Mouse (Mus musculus): ENCODE measurements around the gene Ide. TPM values are rescaled to one million over a fixed set of nuclear protein-coding genes. Genes with fewer than 3 reads are reported as not detected.

Ide gene
- polyA plus RNA-seq, 1 experiment from 2014 or later, result 16.5 TPM

GRCm38 (mm10) chr19:37360044-37360443 is 22.4 kb upstream of the Ide start:
- TF ChIP-seq EP300 (IDR thresholded peaks at IDR 0.05; ENCODE audit: low read depth) (no peak), CTCF (IDR thresholded peaks at IDR 0.05; ENCODE audit: low read depth) (no peak)
- Histone ChIP-seq H3K36me3 (replicated peaks; ENCODE audit: insufficient read depth, low read length) (no peaks in the 10 kb centered on the region), H3K4me1 (ENCODE audit: insufficient read depth) (no peaks in the 10 kb centered on the region), H3K27me3 (ENCODE audit: insufficient read depth, low read length) (no peaks in the 10 kb centered on the region), H3K4me3 (ENCODE audit: low read depth, low read length) (no peak overlapping the region), H3K9me3 (ENCODE audit: low read length) (no peaks in the 10 kb centered on the region), H3K4me2 (ENCODE audit: low read depth, low read length) (no peak overlapping the region), H3K27ac (ENCODE audit: low read depth) (no peak overlapping the region), H3K9ac (replicated peaks) (no peak overlapping the region)
- DNase-seq (no peak), ATAC-seq (no peak)
- 35% methylated on average over 5 of the region's 5 CpGs for WGBS (ENCODE audit: insufficient replicate concordance)

- H3K4me1 ChIP-seq (ENCODE audit: insufficient read depth), result no peaks in the 10 kb centered on the region
- H3K4me3 ChIP-seq (ENCODE audit: low read depth, low read length), result no peak overlapping the region
- no peak overlapping the region for H3K9ac ChIP-seq (replicated peaks)
- no peak overlapping the region for H3K4me2 ChIP-seq (ENCODE audit: low read depth, low read length)
- no peak overlapping the region for H3K27ac ChIP-seq (ENCODE audit: low read depth)
- H3K27me3 ChIP-seq (ENCODE audit: insufficient read depth, low read length), result no peaks in the 10 kb centered on the region
- no peaks in the 10 kb centered on the region for H3K9me3 ChIP-seq (ENCODE audit: low read length)
- H3K36me3 ChIP-seq (replicated peaks; ENCODE audit: insufficient read depth, low read length), result no peaks in the 10 kb centered on the region
- 84% methylated on average over 6 of the region's 6 CpGs for WGBS (ENCODE audit: insufficient replicate concordance)
- TF ChIP-seq EP300 (IDR thresholded peaks at IDR 0.05; ENCODE audit: low read depth) (no peak), CTCF (IDR thresholded peaks at IDR 0.05; ENCODE audit: low read depth) (no peak)
- ATAC-seq, result no peak
- no peak for DNase-seq
Observed at GRCm38 (mm10) chr19:37353331-37353730, 15.7 kb upstream of the Ide start.

- H3K9me3 ChIP-seq (ENCODE audit: low read length), result no peaks in the 10 kb centered on the region
- no peak overlapping the region for H3K27ac ChIP-seq (ENCODE audit: low read depth)
- ATAC-seq (no peak), DNase-seq (no peak)
- WGBS (ENCODE audit: insufficient replicate concordance), result 88% methylated on average over 3 of the region's 3 CpGs
- H3K4me2 ChIP-seq (ENCODE audit: low read depth, low read length), result no peak overlapping the region
- no peaks in the 10 kb centered on the region for H3K4me1 ChIP-seq (ENCODE audit: insufficient read depth)
- no peaks in the 10 kb centered on the region for H3K27me3 ChIP-seq (ENCODE audit: insufficient read depth, low read length)
- H3K4me3 ChIP-seq (ENCODE audit: low read depth, low read length), result no peak overlapping the region
- no peak overlapping the region for H3K9ac ChIP-seq (replicated peaks)
- TF ChIP-seq EP300 (IDR thresholded peaks at IDR 0.05; ENCODE audit: low read depth) (no peak), CTCF (IDR thresholded peaks at IDR 0.05; ENCODE audit: low read depth) (no peak)
- H3K36me3 ChIP-seq (replicated peaks; ENCODE audit: insufficient read depth, low read length), result no peaks in the 10 kb centered on the region
Observed at GRCm38 (mm10) chr19:37352756-37353155, 15.1 kb upstream of the Ide start.

- Histone ChIP-seq H3K27ac (ENCODE audit: low read depth) (no peak overlapping the region), H3K4me2 (ENCODE audit: low read depth, low read length) (no peak overlapping the region), H3K9ac (replicated peaks) (no peak overlapping the region), H3K9me3 (ENCODE audit: low read length) (no peaks in the 10 kb centered on the region), H3K4me3 (ENCODE audit: low read depth, low read length) (no peak overlapping the region), H3K4me1 (ENCODE audit: insufficient read depth) (no peaks in the 10 kb centered on the region), H3K36me3 (replicated peaks; ENCODE audit: insufficient read depth, low read length) (no peaks in the 10 kb centered on the region), H3K27me3 (ENCODE audit: insufficient read depth, low read length) (no peaks in the 10 kb centered on the region)
- no peak for TF ChIP-seq EP300 (IDR thresholded peaks at IDR 0.05; ENCODE audit: low read depth)
- no peak for TF ChIP-seq CTCF (IDR thresholded peaks at IDR 0.05; ENCODE audit: low read depth)
- DNase-seq (no peak), ATAC-seq (peak; percentile 40; the same call in 1 of the 2 replicates)
Observed at GRCm38 (mm10) chr19:37348952-37349351, 11.3 kb upstream of the Ide start.

GRCm38 (mm10) chr19:37348331-37348730 is 10.7 kb upstream of the Ide start:
- Histone ChIP-seq H3K4me2 (ENCODE audit: low read depth, low read length) (no peak overlapping the region), H3K9me3 (ENCODE audit: low read length) (no peaks in the 10 kb centered on the region), H3K9ac (replicated peaks) (no peak overlapping the region), H3K27ac (ENCODE audit: low read depth) (no peak overlapping the region), H3K36me3 (replicated peaks; ENCODE audit: insufficient read depth, low read length) (no peaks in the 10 kb centered on the region), H3K4me3 (ENCODE audit: low read depth, low read length) (no peak overlapping the region), H3K27me3 (ENCODE audit: insufficient read depth, low read length) (no peaks in the 10 kb centered on the region), H3K4me1 (ENCODE audit: insufficient read depth) (no peaks in the 10 kb centered on the region)
- WGBS (ENCODE audit: insufficient replicate concordance), result 79% methylated on average over 10 of the region's 10 CpGs
- ATAC-seq (no peak), DNase-seq (no peak)
- TF ChIP-seq EP300 (IDR thresholded peaks at IDR 0.05; ENCODE audit: low read depth) (no peak), CTCF (IDR thresholded peaks at IDR 0.05; ENCODE audit: low read depth) (no peak)

- DNase-seq (no peak), ATAC-seq (no peak)
- no peaks in the 10 kb centered on the region for H3K27me3 ChIP-seq (ENCODE audit: insufficient read depth, low read length)
- H3K27ac ChIP-seq (ENCODE audit: low read depth), result no peak overlapping the region
- no peaks in the 10 kb centered on the region for H3K9me3 ChIP-seq (ENCODE audit: low read length)
- WGBS (ENCODE audit: insufficient replicate concordance), result 77% methylated on average over 3 of the region's 3 CpGs
- no peak overlapping the region for H3K4me3 ChIP-seq (ENCODE audit: low read depth, low read length)
- H3K4me1 ChIP-seq (ENCODE audit: insufficient read depth), result no peaks in the 10 kb centered on the region
- TF ChIP-seq EP300 (IDR thresholded peaks at IDR 0.05; ENCODE audit: low read depth), result no peak
- no peak for TF ChIP-seq CTCF (IDR thresholded peaks at IDR 0.05; ENCODE audit: low read depth)
- no peak overlapping the region for H3K9ac ChIP-seq (replicated peaks)
- H3K36me3 ChIP-seq (replicated peaks; ENCODE audit: insufficient read depth, low read length), result no peaks in the 10 kb centered on the region
- no peak overlapping the region for H3K4me2 ChIP-seq (ENCODE audit: low read depth, low read length)
Observed at GRCm38 (mm10) chr19:37346258-37346657, 8.6 kb upstream of the Ide start.

- no peaks in the 10 kb centered on the region for H3K4me1 ChIP-seq (ENCODE audit: insufficient read depth)
- 88% methylated on average over 5 of the region's 5 CpGs for WGBS (ENCODE audit: insufficient replicate concordance)
- H3K4me2 ChIP-seq (ENCODE audit: low read depth, low read length), result no peak overlapping the region
- TF ChIP-seq EP300 (IDR thresholded peaks at IDR 0.05; ENCODE audit: low read depth) (no peak), CTCF (IDR thresholded peaks at IDR 0.05; ENCODE audit: low read depth) (no peak)
- H3K9me3 ChIP-seq (ENCODE audit: low read length), result no peaks in the 10 kb centered on the region
- DNase-seq, result no peak
- H3K27me3 ChIP-seq (ENCODE audit: insufficient read depth, low read length), result no peaks in the 10 kb centered on the region
- no peaks in the 10 kb centered on the region for H3K36me3 ChIP-seq (replicated peaks; ENCODE audit: insufficient read depth, low read length)
- no peak for ATAC-seq
- no peak overlapping the region for H3K4me3 ChIP-seq (ENCODE audit: low read depth, low read length)
- no peak overlapping the region for H3K9ac ChIP-seq (replicated peaks)
- no peak overlapping the region for H3K27ac ChIP-seq (ENCODE audit: low read depth)
Observed at GRCm38 (mm10) chr19:37343899-37344298, 6.2 kb upstream of the Ide start.

Data from liver, postnatal 0 days (tissue).